Mouse (Mus musculus): Measurements from ENCODE around the gene Iqck.

DNA sequence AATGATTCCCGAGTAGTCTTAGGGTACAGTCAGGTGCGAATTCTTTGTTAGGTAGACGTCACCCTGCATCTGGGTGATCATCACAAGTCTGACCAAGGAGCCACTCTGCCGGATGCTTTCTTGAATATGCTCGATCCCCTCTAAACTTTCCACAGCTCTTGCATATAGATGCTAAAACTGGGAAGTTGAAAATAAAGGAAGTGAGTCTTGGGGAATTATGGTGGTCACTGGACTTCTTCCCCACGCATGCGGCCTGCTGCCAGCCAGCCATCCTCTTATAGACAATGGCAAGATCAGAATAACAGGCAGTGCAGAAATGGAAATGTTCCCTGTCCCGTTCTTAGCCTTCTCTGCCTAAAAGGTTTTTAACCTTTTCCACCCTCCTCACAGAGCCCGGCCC lies 48.3 kb downstream of the Iqck start:
- TF ChIP-seq POLR2A (IDR thresholded peaks at IDR 0.05; ENCODE audit: low read depth, low read length) (no peak), CTCF (IDR thresholded peaks at IDR 0.05; ENCODE audit: extremely low read depth, insufficient read length, insufficient replicate concordance, low read depth, low read length) (no peak)

Measured in small intestine, adult 2 months (tissue).